Mouse (Mus musculus): ENCODE measurements around the gene Ppp1r3e. TPM values are rescaled to one million over a fixed set of nuclear protein-coding genes. Genes with fewer than 3 reads are reported as not detected.
A peak's percentile ranks its signal among the peaks of the same experiment; 100 is the strongest.

The Ppp1r3e gene
- total RNA-seq, 2 experiments from 2014 or later: 0.22 to 9.8 TPM

- peak; percentile 90 for ATAC-seq (ENCODE audit: poor library complexity, severe bottlenecking)
Measured at GRCm38 (mm10) chr14:54883154-54884021, 6.0 kb upstream of the Ppp1r3e start, which contains the start of the genes Bcl2l2 and Gm20521. Gene Bcl2l2 (plus strand): TSS chr14:54883377. Gene Gm20521 (plus strand): TSS chr14:54883441.

GRCm38 (mm10) chr14:54876539-54877047 is 757 bp downstream of the Ppp1r3e start:
- peak; percentile 77 for ATAC-seq (ENCODE audit: poor library complexity, severe bottlenecking)

DNA sequence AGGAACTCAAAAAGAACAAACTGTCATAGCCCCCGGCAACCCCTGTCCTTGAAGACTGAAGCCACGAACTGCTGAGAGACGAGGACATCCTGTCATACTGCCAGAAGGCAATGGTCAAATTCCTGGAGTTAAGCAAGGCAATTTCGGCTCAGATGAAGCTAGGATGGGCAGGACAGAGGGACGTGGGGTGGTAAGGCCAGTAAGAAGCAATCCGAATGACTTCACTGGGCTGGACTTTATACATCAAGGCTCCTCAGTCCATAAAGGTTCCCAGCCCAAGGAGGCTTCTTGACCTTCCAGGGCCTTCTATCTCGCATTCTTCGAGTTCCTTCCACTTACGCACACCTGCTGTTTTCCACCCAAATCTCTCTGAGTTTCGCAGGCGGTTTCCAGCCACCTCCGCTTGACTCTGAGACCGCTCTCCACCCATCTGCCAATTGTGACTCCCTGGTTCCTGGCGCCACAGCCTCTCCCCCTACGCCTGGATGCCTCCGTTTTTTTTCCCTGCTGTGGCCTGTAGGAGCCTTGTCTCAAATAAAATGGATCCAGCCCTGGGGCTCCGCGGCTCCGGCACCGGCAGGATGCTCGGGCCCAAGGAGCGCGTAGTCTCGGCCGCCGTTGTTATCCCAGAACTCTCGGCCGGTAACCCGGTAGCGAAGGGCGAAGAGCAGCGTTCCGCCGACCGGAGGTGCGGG is 1.4 kb downstream of the Ppp1r3e start:
- ATAC-seq (ENCODE audit: poor library complexity, severe bottlenecking): peak; percentile 13

DNA sequence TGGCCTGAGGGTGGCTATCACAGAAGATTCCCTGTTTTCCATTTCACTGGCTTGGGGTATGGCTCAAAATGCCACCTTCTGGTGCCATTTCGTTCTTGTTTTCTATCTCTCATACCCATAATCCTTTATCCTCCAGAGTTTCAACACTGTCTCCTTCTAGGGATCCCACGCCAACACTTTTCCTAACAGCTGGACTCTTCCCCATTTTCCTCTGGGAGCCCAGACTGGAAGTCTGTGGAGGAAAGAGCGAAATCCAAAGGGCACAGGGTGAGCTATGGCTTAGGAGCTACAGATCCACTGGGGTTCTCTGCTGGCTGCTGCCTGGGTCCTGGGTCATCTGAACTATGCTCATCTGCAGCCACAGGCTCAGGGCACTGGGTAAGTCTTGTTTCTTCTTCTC is 3.2 kb downstream of the Ppp1r3e start:
- no peak for ATAC-seq (ENCODE audit: poor library complexity, severe bottlenecking)

DNA sequence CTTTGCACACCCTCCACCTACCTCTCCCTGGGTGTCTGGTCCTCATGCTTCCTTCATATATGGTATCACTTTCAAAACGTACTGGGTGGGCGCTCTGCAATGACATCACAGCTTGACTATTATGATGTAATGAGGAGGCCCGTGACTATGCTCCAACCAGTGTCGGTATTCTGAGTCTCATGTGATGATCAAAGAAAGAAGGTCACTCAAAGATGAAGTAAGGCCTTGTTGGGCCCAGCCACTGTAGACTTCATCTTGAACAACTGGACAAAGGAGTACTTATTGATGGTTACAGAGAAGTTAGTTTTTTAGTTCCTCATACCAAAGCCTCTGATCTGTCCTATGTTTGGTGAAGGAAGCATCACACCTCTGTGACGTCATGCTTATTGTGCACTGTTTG is 6.5 kb downstream of the Ppp1r3e start, which contains the start of gene Homez:
Homez (minus strand) TSS at position 101 of the 400 bp plus-strand sequence.
- ATAC-seq (ENCODE audit: poor library complexity, severe bottlenecking): no peak

DNA sequence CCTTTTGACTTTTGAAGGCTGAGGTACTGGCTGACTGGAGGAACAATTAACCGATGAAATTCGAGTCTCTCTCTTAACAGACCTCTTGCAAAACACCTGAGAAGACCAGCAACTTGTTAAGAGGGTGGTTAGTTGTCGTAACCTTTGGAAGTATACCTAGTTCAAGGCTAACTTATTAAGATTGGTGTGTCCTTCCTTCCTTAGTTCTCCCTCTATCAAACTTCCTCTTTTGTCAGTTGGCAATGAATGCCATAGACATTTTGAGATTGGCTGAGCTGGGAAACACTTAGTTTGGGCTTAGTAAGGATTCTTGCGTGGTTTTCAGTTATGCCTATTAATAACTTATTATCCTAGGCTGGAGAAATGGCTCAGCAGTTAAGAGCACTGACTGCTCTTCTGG is 9.3 kb downstream of the Ppp1r3e start:
- ATAC-seq (ENCODE audit: poor library complexity, severe bottlenecking): no peak

DNA sequence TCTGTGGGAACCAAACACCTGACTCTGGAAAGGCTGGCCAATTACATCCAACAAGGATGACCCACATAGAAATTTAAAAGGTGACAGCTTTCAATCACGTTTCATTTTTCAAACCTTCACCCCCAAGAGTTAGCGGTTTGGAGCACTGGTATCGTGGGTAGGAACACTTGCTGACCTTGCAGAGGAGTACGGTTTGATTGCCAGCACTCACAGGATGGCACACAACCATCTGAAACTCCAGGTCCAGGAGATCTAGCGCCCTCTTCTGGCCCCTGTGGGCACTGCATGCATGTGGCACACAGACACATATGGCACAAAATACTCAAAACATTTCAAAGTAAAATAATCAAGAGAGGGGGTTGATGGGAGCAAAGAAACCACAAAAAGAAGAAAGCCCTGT is 10.4 kb downstream of the Ppp1r3e start:
- no peak for ATAC-seq (ENCODE audit: poor library complexity, severe bottlenecking)

DNA sequence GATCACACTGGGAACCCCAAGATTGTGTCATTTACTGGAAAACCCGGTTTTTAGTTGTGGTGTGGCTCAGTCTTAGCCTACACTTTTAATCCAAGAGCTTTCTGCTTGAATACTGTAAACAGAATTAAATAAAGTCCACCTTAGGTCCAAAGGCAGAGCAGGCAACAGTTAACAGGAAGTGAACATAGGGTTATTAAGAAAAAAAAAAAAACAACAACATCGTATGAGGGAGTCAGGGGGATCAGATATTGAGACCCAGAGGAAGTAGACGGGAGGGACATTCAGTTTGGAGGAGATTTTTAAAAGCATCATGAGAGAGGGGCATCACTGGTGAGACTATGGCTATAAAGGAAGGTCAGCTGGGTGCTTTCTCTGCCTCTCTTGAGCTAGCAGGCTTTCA is 11.1 kb downstream of the Ppp1r3e start:
- ATAC-seq (ENCODE audit: poor library complexity, severe bottlenecking): no peak

DNA sequence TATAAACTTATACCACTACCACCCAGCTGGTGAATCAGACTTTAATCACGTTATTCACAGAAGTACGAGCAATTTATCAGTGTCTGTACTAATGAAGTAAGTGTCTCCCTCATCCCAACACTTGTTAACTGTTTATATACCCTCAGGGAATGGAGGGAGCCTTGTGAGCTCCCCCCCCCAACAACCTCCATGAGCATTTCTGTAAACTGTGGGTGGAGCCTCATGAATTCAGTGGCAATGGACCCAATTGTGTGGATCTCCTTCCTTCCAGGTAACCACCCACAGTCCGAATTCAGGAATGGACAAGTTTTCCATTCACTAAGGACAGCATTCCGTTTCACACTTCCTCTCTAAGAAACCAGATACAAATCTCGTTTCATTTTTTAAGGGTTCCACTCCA is 11.7 kb downstream of the Ppp1r3e start:
- no peak for ATAC-seq (ENCODE audit: poor library complexity, severe bottlenecking)

- ATAC-seq (ENCODE audit: poor library complexity, severe bottlenecking): peak; percentile 49
Measured at GRCm38 (mm10) chr14:54864313-54865036, 12.9 kb downstream of the Ppp1r3e start.

DNA sequence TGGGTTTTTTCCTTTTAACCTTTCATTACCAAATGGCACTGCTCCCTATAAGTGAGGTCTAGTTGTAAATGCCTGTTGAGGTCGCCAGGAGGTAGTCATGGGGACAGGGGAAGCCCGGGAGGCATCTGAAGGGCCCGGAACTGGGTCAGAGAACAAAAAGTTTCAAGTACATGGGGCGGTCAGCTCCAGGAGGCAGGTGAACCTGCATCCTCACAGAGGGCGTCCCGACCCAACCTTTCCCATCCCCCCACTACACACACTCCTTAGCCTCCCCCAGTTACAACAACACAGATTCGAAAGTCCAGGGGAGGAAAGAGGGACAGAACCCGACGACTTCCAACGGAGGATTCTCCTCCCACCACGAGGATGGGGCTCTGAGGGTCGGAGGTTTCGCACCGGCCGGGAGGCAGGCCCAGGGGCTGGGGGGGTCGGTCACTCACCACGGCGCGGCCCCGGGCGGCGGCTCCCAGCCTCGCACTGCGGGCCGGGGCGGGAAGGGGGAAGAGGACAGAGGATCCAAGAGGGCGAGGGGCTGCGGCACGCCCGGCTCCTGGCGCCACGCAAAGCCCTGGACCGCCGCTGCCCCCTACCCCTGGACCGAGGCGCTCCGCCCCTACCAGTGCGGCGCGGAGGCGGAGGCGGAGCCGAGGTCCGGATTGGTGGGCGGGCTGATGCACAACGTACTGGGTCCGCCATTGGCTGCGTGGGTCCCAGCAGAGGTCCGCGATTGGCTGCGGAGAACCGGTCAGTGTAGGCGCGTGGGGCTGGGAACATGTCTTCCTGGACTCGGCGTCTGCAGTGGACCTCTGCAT is 13.6 kb downstream of the Ppp1r3e start:
- peak; percentile 98 for ATAC-seq (ENCODE audit: poor library complexity, severe bottlenecking)

- no peak for ATAC-seq (ENCODE audit: poor library complexity, severe bottlenecking)
Measured at GRCm38 (mm10) chr14:54860511-54860910, 16.8 kb downstream of the Ppp1r3e start.

GRCm38 (mm10) chr14:54857891-54858290 is 19.5 kb downstream of the Ppp1r3e start:
- no peak for ATAC-seq (ENCODE audit: poor library complexity, severe bottlenecking)

DNA sequence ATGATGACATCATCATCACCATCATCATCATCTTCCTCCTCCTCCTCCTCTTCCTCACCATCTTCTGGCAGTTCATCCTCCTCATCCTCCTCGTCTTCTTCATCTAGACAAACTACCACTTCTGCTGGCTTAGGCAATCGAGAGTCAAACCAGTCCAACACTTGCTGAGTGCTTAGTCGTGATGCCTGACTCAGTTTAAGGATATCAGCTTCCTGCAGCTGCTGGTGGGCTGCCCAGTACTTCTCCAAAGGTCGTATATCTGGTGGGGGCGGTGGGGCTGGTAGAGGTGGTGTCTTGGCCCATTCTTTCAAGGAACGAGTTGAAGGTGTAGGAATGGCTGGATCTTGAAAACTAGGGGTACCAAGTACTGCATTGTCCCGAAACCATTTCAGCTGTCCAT is 20.6 kb downstream of the Ppp1r3e start:
- no peak for ATAC-seq (ENCODE audit: poor library complexity, severe bottlenecking)

DNA sequence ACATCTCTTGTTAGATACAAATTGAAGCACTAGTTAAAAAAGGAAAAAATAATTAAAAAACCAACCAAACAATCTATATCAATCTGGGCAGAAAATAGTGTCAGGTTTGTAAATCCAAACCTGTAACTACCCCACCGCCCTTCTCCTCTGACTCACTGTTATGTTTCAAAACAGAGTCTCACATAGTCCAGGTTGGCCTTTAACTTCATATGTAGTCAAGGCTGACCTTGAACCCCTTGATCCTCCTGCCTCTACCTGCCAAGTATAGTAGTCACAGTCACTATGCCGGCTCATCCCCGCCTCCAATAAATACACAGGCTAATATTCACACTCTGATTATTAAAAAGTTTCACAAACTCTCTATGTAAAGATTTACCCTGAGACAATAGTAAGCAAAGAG is 21.6 kb downstream of the Ppp1r3e start:
- no peak for ATAC-seq (ENCODE audit: poor library complexity, severe bottlenecking)

DNA sequence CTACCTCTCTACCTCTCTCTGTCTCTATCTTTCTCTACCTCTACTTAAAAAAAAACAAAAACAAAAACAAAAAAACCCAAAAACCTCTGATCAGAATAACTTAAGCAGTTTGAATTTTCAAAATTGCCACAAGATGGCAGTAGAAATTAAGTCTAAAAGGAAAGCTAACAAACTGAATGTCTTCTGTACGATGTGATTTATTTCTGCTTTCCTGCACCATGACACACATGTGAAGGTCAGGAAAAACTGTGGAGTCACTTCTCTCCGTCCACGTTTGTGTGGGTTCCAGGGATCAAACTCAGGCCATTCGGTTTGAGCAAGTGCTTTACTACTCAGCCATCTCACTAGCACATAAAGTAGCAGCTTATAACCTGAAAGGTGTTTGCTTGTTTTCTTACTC is 33.9 kb downstream of the Ppp1r3e start:
- ATAC-seq (ENCODE audit: poor library complexity, severe bottlenecking): peak; percentile 27; the same call in 1 of the 2 replicates

DNA sequence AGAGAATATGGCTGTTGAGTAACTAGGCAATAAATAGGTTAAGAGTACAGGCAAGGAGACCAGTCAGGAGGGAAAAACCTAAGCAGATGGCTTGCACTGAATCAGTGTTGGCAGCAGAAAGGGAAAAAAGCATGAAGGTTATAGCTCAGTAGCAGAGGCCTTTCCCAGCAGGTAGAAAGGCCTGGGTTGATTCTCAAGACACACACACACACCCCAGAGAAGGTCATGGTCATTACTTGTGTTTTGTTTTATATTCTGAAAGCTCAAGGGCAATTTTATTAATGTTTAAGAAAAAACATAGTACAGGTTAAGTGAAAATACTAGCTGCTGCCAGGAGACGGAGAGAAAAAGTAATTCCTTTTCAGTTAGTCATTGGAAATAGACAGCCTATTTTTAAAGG is 53.6 kb downstream of the Ppp1r3e start:
- no peak for ATAC-seq (ENCODE audit: poor library complexity, severe bottlenecking)
